Mouse (Mus musculus) frontal cortex, postnatal 10 days (tissue): ENCODE measurements around the gene Ninj2.
A peak's percentile ranks its signal among the peaks of the same experiment; 100 is the strongest.

Source experiments
- DNase-seq, 2 experiments: peaks; one replicate each; pipeline ENCODE4 v3.0.0; 2022; ENCODE audit warnings: low spot score in 2 of 2, mixed read lengths in 1 of 2

Gene Ninj2

GRCm38 (mm10) chr6:120094091-120094776 lies 1.1 kb downstream of the Ninj2 start:
- DNase-seq: no peak

- no peak for DNase-seq
Measured at GRCm38 (mm10) chr6:120095096-120095495, 1.9 kb downstream of the Ninj2 start.

- DNase-seq: no peak
Measured at GRCm38 (mm10) chr6:120095501-120095900, 2.4 kb downstream of the Ninj2 start.

GRCm38 (mm10) chr6:120099392-120099791 lies 6.2 kb downstream of the Ninj2 start:
- DNase-seq: no peak

- no peak for DNase-seq
Measured at GRCm38 (mm10) chr6:120101221-120101620, 8.1 kb downstream of the Ninj2 start.

GRCm38 (mm10) chr6:120101996-120102395 lies 8.8 kb downstream of the Ninj2 start:
- DNase-seq: no peak

GRCm38 (mm10) chr6:120103104-120103503 lies 10.0 kb downstream of the Ninj2 start:
- no peak for DNase-seq

GRCm38 (mm10) chr6:120105055-120105454 lies 11.9 kb downstream of the Ninj2 start:
- DNase-seq: no peak

GRCm38 (mm10) chr6:120107586-120107985 lies 14.4 kb downstream of the Ninj2 start:
- DNase-seq: no peak

- DNase-seq: no peak
Measured at GRCm38 (mm10) chr6:120108061-120108460, 14.9 kb downstream of the Ninj2 start.

- peak; percentile 62 to 76 for DNase-seq
Measured at GRCm38 (mm10) chr6:120109173-120109572, 16.0 kb downstream of the Ninj2 start.

GRCm38 (mm10) chr6:120109932-120110331 lies 16.8 kb downstream of the Ninj2 start:
- no peak for DNase-seq

GRCm38 (mm10) chr6:120110738-120111409 lies 17.7 kb downstream of the Ninj2 start:
- DNase-seq: no peak

- DNase-seq: no peak
Measured at GRCm38 (mm10) chr6:120111410-120111783, 18.2 kb downstream of the Ninj2 start.

- peak; percentile 51 to 61 for DNase-seq
Measured at GRCm38 (mm10) chr6:120111984-120112803, 19.0 kb downstream of the Ninj2 start.

GRCm38 (mm10) chr6:120113856-120114255 lies 20.7 kb downstream of the Ninj2 start:
- no peak for DNase-seq

- DNase-seq: no peak
Measured at GRCm38 (mm10) chr6:120114271-120114670, 21.1 kb downstream of the Ninj2 start.

GRCm38 (mm10) chr6:120114698-120115097 lies 21.5 kb downstream of the Ninj2 start:
- DNase-seq: no peak

- DNase-seq: no peak
Measured at GRCm38 (mm10) chr6:120115443-120115842, 22.3 kb downstream of the Ninj2 start.

GRCm38 (mm10) chr6:120119824-120120223 lies 26.7 kb downstream of the Ninj2 start:
- no peak for DNase-seq

- DNase-seq: no peak
Measured at GRCm38 (mm10) chr6:120124688-120125087, 31.5 kb downstream of the Ninj2 start.

- DNase-seq: no peak
Measured at GRCm38 (mm10) chr6:120126456-120126855, 33.3 kb downstream of the Ninj2 start.

GRCm38 (mm10) chr6:120127321-120127720 lies 34.2 kb downstream of the Ninj2 start:
- DNase-seq: no peak
